Mouse (Mus musculus): ENCODE measurements around the gene Mrps9.

- TF ChIP-seq POLR2A (IDR thresholded peaks at IDR 0.05; ENCODE audit: control insufficient read depth, extremely low read depth, insufficient read depth, low read length, poor library complexity) (no peak), CTCF (IDR thresholded peaks at IDR 0.05; ENCODE audit: borderline replicate concordance, control insufficient read depth, extremely low read depth, insufficient read depth, low read length, poor library complexity) (no peak)
These were observed 23.1 kb downstream of the Mrps9 start for GRCm38 (mm10) chr1:42874174-42874573.
